Mouse (Mus musculus): ENCODE data around the gene Mccc2.

- no peak for TF ChIP-seq CTCF (IDR thresholded peaks at IDR 0.05; ENCODE audit: low read depth, low read length)
- no peak for TF ChIP-seq POLR2A (IDR thresholded peaks at IDR 0.05; ENCODE audit: insufficient read depth, low read length)
These were observed 53.8 kb downstream of the Mccc2 start for GRCm38 (mm10) chr13:99961661-99962060.

Data from ES-Bruce4 (cell line).